Mouse (Mus musculus): ENCODE data around the gene Hectd3. TPM values are rescaled to one million over a fixed set of nuclear protein-coding genes. Genes with fewer than 3 reads are reported as not detected.

The Hectd3 gene
- total and polyA plus RNA-seq, 2 experiments from 2014 or later, result 22.9 to 45.4 TPM

DNA sequence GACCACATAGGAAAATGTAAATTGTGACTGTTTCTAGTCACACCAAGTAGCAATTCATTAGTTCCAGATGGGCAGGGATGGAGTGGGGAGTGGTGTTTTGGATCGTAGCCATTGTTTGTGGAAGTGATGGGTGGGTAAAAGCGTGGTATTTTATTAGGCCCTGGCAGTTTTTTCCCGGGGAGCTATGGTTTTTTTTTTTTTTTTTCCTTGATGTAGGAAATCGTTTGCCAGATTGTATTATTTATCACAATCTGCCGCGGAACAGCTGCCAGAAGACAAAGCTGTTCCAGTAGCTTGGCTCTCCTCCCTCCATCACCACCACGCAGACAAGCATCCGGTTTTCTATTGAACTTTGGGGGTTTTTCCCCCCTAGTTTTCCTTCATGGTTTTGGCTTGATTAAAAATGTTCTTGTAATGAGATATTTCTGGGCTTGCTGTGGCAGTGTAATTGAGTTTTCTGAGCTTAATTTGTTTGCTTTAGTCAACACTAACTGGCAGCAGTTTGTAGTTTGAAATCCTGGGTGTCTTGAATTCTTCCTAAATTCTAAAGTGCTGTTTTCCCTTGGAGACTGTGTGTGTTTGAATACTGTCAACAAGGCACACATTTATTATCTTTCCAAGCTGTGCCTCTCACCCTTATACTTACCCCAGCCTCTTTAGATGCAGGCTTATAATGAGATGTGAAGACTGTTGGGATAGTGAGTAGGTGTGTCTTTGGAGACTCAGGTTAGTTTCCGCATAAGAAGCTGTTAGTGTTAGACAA is 45.0 kb downstream of the Hectd3 start:
- peaks cover 4% of the 10 kb centered on the region; the same call in 1 of the 2 replicates for H3K4me1 ChIP-seq (ENCODE audit: insufficient read depth)
- ATAC-seq (peak; percentile 88), DNase-seq (peak; percentile 90)
- no peaks in the 10 kb centered on the region for H3K27me3 ChIP-seq (ENCODE audit: insufficient read depth, low read length)
- H3K4me2 ChIP-seq (ENCODE audit: low read depth), result no peak overlapping the region
- H3K36me3 ChIP-seq (ENCODE audit: insufficient read depth), result no peaks in the 10 kb centered on the region
- peak overlapping the region; percentile 66 for H3K27ac ChIP-seq (ENCODE audit: low read depth, low read length)
- H3K9ac ChIP-seq, result no peak overlapping the region
- 10% methylated on average over 9 of the region's 9 CpGs for WGBS
- TF ChIP-seq CTCF (IDR thresholded peaks at IDR 0.05; ENCODE audit: low read depth), result no peak
- no peak overlapping the region for H3K4me3 ChIP-seq (ENCODE audit: low read depth, low read length)
- H3K9me3 ChIP-seq (ENCODE audit: low read length), result no peaks in the 10 kb centered on the region

- 45% methylated on average over 1 of the region's 1 CpGs for WGBS
- Histone ChIP-seq H3K27me3 (ENCODE audit: insufficient read depth, low read length) (no peaks in the 10 kb centered on the region), H3K27ac (ENCODE audit: low read depth, low read length) (peak overlapping the region; percentile 41; the same call in 1 of the 2 replicates), H3K4me2 (ENCODE audit: low read depth) (no peak overlapping the region), H3K9ac (no peak overlapping the region), H3K4me1 (ENCODE audit: insufficient read depth) (peaks cover 4% of the 10 kb centered on the region; the same call in 1 of the 2 replicates), H3K9me3 (ENCODE audit: low read length) (no peaks in the 10 kb centered on the region), H3K4me3 (ENCODE audit: low read depth, low read length) (no peak overlapping the region), H3K36me3 (ENCODE audit: insufficient read depth) (no peaks in the 10 kb centered on the region)
- TF ChIP-seq CTCF (IDR thresholded peaks at IDR 0.05; ENCODE audit: low read depth), result no peak
- DNase-seq (no peak), ATAC-seq (no peak)
Observed at GRCm38 (mm10) chr4:117040791-117041190, 45.7 kb downstream of the Hectd3 start.

DNA sequence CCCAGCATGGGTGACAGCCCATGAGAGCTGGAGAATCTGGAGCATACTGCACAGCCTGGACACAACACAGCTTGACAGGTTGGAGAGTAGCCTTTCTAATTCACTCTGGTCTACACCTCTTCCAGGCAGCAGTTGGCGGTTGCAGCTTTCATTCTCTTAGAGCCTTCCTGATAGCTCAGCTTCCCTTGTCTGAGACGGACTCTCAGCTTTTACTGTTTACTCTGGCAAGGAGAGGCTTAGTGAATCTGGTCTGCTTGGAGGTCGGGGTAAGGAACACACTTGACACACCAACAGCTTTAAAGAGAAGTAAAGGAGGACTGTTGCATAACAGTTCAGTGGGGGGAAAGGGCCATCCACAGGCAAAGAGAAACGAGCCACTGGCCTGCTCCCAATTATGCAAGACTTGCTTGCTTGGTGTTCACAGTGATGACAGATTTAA is 46.2 kb downstream of the Hectd3 start:
- H3K4me2 ChIP-seq (ENCODE audit: low read depth), result no peak overlapping the region
- H3K4me3 ChIP-seq (ENCODE audit: low read depth, low read length), result no peak overlapping the region
- no peak for TF ChIP-seq CTCF (IDR thresholded peaks at IDR 0.05; ENCODE audit: low read depth)
- H3K9me3 ChIP-seq (ENCODE audit: low read length), result no peaks in the 10 kb centered on the region
- DNase-seq (peak; percentile 17), ATAC-seq (no peak)
- H3K27me3 ChIP-seq (ENCODE audit: insufficient read depth, low read length), result no peaks in the 10 kb centered on the region
- no peak overlapping the region for H3K27ac ChIP-seq (ENCODE audit: low read depth, low read length)
- H3K9ac ChIP-seq, result no peak overlapping the region
- no peaks in the 10 kb centered on the region for H3K36me3 ChIP-seq (ENCODE audit: insufficient read depth)
- peaks cover 4% of the 10 kb centered on the region; the same call in 1 of the 2 replicates for H3K4me1 ChIP-seq (ENCODE audit: insufficient read depth)
- WGBS, result 19% methylated on average over 4 of the region's 4 CpGs

DNA sequence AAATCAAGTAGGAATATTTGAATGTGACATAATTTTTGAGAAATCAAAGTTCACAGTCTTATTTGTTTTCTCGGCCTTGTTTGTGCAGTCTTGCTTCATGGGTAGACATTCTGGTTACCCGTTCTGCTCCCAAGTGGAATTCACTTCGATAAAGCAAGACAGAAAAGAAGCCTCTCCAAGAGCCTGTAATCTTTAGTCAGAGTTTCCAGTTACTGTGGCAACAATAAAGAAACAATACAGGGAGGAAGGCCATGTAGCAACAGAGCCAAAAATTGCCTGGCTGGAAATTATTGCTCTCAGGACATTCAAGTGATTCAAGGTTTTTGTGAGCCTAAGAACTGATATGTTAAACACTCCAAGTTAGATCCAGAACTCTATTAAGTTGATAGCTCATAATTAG is 53.7 kb downstream of the Hectd3 start:
- 61% methylated on average over 3 of the region's 3 CpGs for WGBS
- peaks cover 7% of the 10 kb centered on the region; the same call in 1 of the 2 replicates for H3K36me3 ChIP-seq (ENCODE audit: insufficient read depth)
- ATAC-seq, result no peak
- H3K4me2 ChIP-seq (ENCODE audit: low read depth), result no peak overlapping the region
- H3K4me3 ChIP-seq (ENCODE audit: low read depth, low read length), result no peak overlapping the region
- no peaks in the 10 kb centered on the region for H3K4me1 ChIP-seq (ENCODE audit: insufficient read depth)
- H3K9ac ChIP-seq, result no peak overlapping the region
- H3K27ac ChIP-seq (ENCODE audit: low read depth, low read length), result no peak overlapping the region
- DNase-seq, result no peak
- H3K9me3 ChIP-seq (ENCODE audit: low read length), result no peaks in the 10 kb centered on the region
- no peak for TF ChIP-seq CTCF (IDR thresholded peaks at IDR 0.05; ENCODE audit: low read depth)
- no peaks in the 10 kb centered on the region for H3K27me3 ChIP-seq (ENCODE audit: insufficient read depth, low read length)

GRCm38 (mm10) chr4:117049485-117049884 is 54.4 kb downstream of the Hectd3 start:
- DNase-seq, result no peak
- WGBS, result 95% methylated on average over 1 of the region's 1 CpGs
- Histone ChIP-seq H3K4me3 (ENCODE audit: low read depth, low read length) (no peak overlapping the region), H3K36me3 (ENCODE audit: insufficient read depth) (peaks cover 7% of the 10 kb centered on the region; the same call in 1 of the 2 replicates), H3K9ac (no peak overlapping the region), H3K4me1 (ENCODE audit: insufficient read depth) (no peaks in the 10 kb centered on the region), H3K9me3 (ENCODE audit: low read length) (no peaks in the 10 kb centered on the region), H3K27me3 (ENCODE audit: insufficient read depth, low read length) (no peaks in the 10 kb centered on the region), H3K4me2 (ENCODE audit: low read depth) (no peak overlapping the region), H3K27ac (ENCODE audit: low read depth, low read length) (no peak overlapping the region)
- no peak for ATAC-seq
- TF ChIP-seq CTCF (IDR thresholded peaks at IDR 0.05; ENCODE audit: low read depth), result no peak

DNA sequence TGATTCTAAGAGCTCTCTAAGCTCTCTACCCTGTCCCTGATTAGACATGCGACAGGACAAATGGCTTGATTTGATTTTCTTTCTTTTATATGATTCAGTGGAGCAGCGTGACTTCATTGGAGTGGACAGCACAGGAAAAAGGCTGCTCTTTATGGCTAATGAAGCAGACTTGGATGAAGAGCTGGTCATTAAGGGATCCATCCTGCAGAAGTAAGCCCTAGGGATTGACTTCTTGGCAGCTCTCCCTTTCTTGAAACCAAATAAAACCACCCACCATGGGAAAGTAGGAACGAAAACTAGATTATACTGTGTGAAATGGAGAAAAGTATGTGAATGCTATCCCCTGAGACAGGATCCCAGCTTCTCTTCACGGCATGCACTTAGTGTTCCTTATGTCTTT is 57.5 kb downstream of the Hectd3 start:
- 70% methylated on average over 4 of the region's 4 CpGs for WGBS
- no peak for DNase-seq

DNA sequence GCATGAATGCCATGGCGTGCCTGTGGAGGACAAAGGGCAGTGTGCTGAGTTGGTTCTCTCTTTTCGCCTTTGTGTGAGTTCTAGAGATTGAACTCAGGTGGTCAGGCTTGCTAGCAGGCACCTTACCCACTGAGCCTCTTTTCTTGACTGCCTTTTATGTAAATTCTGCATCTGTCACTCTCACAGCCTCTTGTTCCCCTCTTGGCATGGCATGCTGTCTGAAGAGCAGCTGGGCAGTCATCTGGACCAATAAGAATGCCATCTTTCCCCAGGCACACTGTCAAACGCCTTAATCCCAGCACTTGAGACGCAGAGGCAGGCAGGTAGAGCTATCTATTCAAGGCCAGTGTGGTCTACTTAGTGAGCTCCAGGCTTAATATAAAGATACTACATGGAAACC is 58.8 kb downstream of the Hectd3 start:
- Histone ChIP-seq H3K36me3 (ENCODE audit: insufficient read depth) (peaks cover 7% of the 10 kb centered on the region; the same call in 1 of the 2 replicates), H3K9ac (no peak overlapping the region), H3K27ac (ENCODE audit: low read depth, low read length) (no peak overlapping the region), H3K4me1 (ENCODE audit: insufficient read depth) (no peaks in the 10 kb centered on the region), H3K4me2 (ENCODE audit: low read depth) (no peak overlapping the region), H3K9me3 (ENCODE audit: low read length) (no peaks in the 10 kb centered on the region), H3K4me3 (ENCODE audit: low read depth, low read length) (no peak overlapping the region), H3K27me3 (ENCODE audit: insufficient read depth, low read length) (no peaks in the 10 kb centered on the region)
- ATAC-seq (no peak), DNase-seq (peak; percentile 1)
- TF ChIP-seq CTCF (IDR thresholded peaks at IDR 0.05; ENCODE audit: low read depth), result no peak
- 56% methylated on average over 4 of the region's 4 CpGs for WGBS

More for the DNA sequence above, 57.5 kb downstream of the Hectd3 start:
- Histone ChIP-seq H3K4me1 (ENCODE audit: insufficient read depth) (no peaks in the 10 kb centered on the region), H3K4me3 (ENCODE audit: low read depth, low read length) (no peak overlapping the region), H3K36me3 (ENCODE audit: insufficient read depth) (peaks cover 7% of the 10 kb centered on the region; the same call in 1 of the 2 replicates), H3K4me2 (ENCODE audit: low read depth) (no peak overlapping the region), H3K27me3 (ENCODE audit: insufficient read depth, low read length) (no peaks in the 10 kb centered on the region), H3K9ac (no peak overlapping the region), H3K9me3 (ENCODE audit: low read length) (no peaks in the 10 kb centered on the region), H3K27ac (ENCODE audit: low read depth, low read length) (no peak overlapping the region)
- TF ChIP-seq CTCF (IDR thresholded peaks at IDR 0.05; ENCODE audit: low read depth), result no peak
- no peak for ATAC-seq

Other genes with a start within 250 kb of the Hectd3 start
- 34.2 and 39.9 TPM in 2 replicates for gene Toe1, start 187.7 kb upstream of the Hectd3 start, total RNA-seq (2014; rRNA removed)
- gene Toe1, start 187.7 kb upstream of the Hectd3 start, polyA plus RNA-seq (2015; fragmentation: Nextera tagmentation; extraction: Ambion mirVana), result 20.2 and 23.2 TPM in 2 replicates
- gene Mutyh, start 187.6 kb upstream of the Hectd3 start, total RNA-seq (2014; rRNA removed), result 12.9 and 13.6 TPM in 2 replicates
- 3.2 and 4.7 TPM in 2 replicates for gene Mutyh, start 187.6 kb upstream of the Hectd3 start, polyA plus RNA-seq (2015; fragmentation: Nextera tagmentation; extraction: Ambion mirVana)
- gene Hpdl, start 173.6 kb upstream of the Hectd3 start, total RNA-seq (2014; rRNA removed), result 0.38 and 0.43 TPM in 2 replicates
- gene Hpdl, start 173.6 kb upstream of the Hectd3 start, polyA plus RNA-seq (2015; fragmentation: Nextera tagmentation; extraction: Ambion mirVana), result 0.74 and 0.78 TPM in 2 replicates
- gene Zswim5, start 117.9 kb upstream of the Hectd3 start, total RNA-seq (2014; rRNA removed), result 17.4 and 25.3 TPM in 2 replicates
- gene Zswim5, start 117.9 kb upstream of the Hectd3 start, polyA plus RNA-seq (2015; fragmentation: Nextera tagmentation; extraction: Ambion mirVana), result 1.9 and 2.4 TPM in 2 replicates
- 33.1 and 33.4 TPM in 2 replicates for gene Urod, start 904 bp upstream of the Hectd3 start, total RNA-seq (2014; rRNA removed)
- gene Urod, start 904 bp upstream of the Hectd3 start, polyA plus RNA-seq (2015; fragmentation: Nextera tagmentation; extraction: Ambion mirVana), result 43.3 and 44.1 TPM in 2 replicates
- 21.8 and 24.7 TPM in 2 replicates for gene Eif2b3, start 24.1 kb downstream of the Hectd3 start, total RNA-seq (2014; rRNA removed)
- gene Eif2b3, start 24.1 kb downstream of the Hectd3 start, polyA plus RNA-seq (2015; fragmentation: Nextera tagmentation; extraction: Ambion mirVana), result 54.1 and 59.9 TPM in 2 replicates
- gene Ptch2, start 100.8 kb downstream of the Hectd3 start, total RNA-seq (2014; rRNA removed), result 4.0 and 8.6 TPM in 2 replicates
- gene Ptch2, start 100.8 kb downstream of the Hectd3 start, polyA plus RNA-seq (2015; fragmentation: Nextera tagmentation; extraction: Ambion mirVana), result 0.96 and 1.9 TPM in 2 replicates
- 5.5 and 11.4 TPM in 2 replicates for gene Btbd19, start 130.4 kb downstream of the Hectd3 start, total RNA-seq (2014; rRNA removed)
- gene Btbd19, start 130.4 kb downstream of the Hectd3 start, polyA plus RNA-seq (2015; fragmentation: Nextera tagmentation; extraction: Ambion mirVana), result 4.1 and 6.0 TPM in 2 replicates
- gene Tctex1d4, start 131.5 kb downstream of the Hectd3 start, total RNA-seq (2014; rRNA removed), result 3.1 and 6.2 TPM in 2 replicates
- 1.3 and 1.7 TPM in 2 replicates for gene Tctex1d4, start 131.5 kb downstream of the Hectd3 start, polyA plus RNA-seq (2015; fragmentation: Nextera tagmentation; extraction: Ambion mirVana)
- 10.2 and 16.9 TPM in 2 replicates for gene Plk3, start 138.6 kb downstream of the Hectd3 start, total RNA-seq (2014; rRNA removed)
- gene Plk3, start 138.6 kb downstream of the Hectd3 start, polyA plus RNA-seq (2015; fragmentation: Nextera tagmentation; extraction: Ambion mirVana), result 14.4 and 18.2 TPM in 2 replicates
- 784 and 1,295 TPM in 2 replicates for gene Rps8, start 160.9 kb downstream of the Hectd3 start, total RNA-seq (2014; rRNA removed)
- gene Rps8, start 160.9 kb downstream of the Hectd3 start, polyA plus RNA-seq (2015; fragmentation: Nextera tagmentation; extraction: Ambion mirVana), result 481 and 630 TPM in 2 replicates
- gene Kif2c, start 187.3 kb downstream of the Hectd3 start, total RNA-seq (2014; rRNA removed), result 4.2 and 9.1 TPM in 2 replicates
- 4.4 and 5.0 TPM in 2 replicates for gene Kif2c, start 187.3 kb downstream of the Hectd3 start, polyA plus RNA-seq (2015; fragmentation: Nextera tagmentation; extraction: Ambion mirVana)